Mouse (Mus musculus): Measurements from ENCODE around the gene Asgr1. TPM values are rescaled to one million over a fixed set of nuclear protein-coding genes. Genes with fewer than 3 reads are reported as not detected.
"Not testable (repeated sequence)": the region's sequence is repeated elsewhere in the genome, so short reads cannot be mapped to it uniquely, and the experiment has no call there.

Gene Asgr1
- polyA plus RNA-seq, 1 experiment from 2014 or later: 1.4 TPM

GRCm38 (mm10) chr11:70068245-70068644, 14.4 kb downstream of the Asgr1 start:
- Histone ChIP-seq H3K4me1 (ENCODE audit: control insufficient read depth, insufficient read depth, low read length) (no peaks in the 10 kb centered on the region), H3K9me3 (ENCODE audit: control insufficient read depth, low read length) (no peaks in the 10 kb centered on the region), H3K4me3 (replicated peaks; ENCODE audit: low read depth, low read length) (no peak overlapping the region), H3K27ac (replicated peaks; ENCODE audit: low read depth, low read length) (no peak overlapping the region), H3K27me3 (ENCODE audit: control insufficient read depth, insufficient read depth, low read length) (no peaks in the 10 kb centered on the region), H3K9ac (replicated peaks; ENCODE audit: low read length) (no peak overlapping the region), H3K4me2 (ENCODE audit: low read length) (no peak overlapping the region), H3K36me3 (ENCODE audit: control insufficient read depth, insufficient read depth, low read length) (no peaks in the 10 kb centered on the region)
- 27% methylated on average over 3 of the region's 3 CpGs for WGBS
- 0 out of 2 replicates have a peak, but pooled peaks have one; percentile 17 for ATAC-seq (ENCODE audit: low FRiP score, low TSS enrichment)
- peak; percentile 51 for DNase-seq

DNA sequence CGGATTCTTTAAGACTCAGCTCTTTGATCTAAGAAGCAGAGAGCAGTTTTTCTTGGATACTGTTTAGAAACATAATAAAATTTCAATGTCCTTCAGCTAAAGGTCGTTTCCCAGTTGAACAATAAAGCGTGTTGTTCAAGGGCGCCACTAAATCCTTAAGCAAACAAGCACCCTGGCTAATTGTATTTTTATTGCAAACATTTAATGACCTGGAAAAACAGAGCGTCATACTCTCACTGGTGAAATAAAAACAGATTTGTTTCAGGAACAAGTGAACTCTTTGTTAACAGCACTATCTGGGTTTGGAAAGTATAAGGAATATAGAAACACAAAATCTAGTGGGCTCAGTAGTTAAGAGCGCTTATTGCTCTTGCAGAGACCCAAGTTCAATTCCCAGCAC, 16.2 kb downstream of the Asgr1 start:
- DNase-seq: no peak

DNA sequence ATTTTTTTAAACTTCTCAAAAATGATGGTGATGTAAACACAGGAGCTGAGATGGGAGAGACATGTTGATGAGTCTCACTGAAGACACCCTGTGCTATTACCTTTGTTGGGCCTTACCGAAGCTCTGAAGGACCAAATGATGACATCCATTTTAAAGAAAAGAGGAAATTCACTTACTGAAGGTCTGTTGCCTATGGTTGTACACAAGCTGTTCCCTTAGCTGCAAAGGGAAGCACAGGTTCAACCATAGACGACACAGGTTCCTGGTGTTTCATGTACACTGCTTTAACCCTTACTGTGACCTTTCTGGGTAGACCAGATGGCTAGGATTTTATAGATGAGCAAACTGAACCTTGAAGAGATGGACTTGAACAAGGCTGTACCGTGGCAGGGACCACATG, 16.7 kb downstream of the Asgr1 start:
- not testable (repeated sequence) for ATAC-seq (ENCODE audit: low FRiP score, low TSS enrichment); H3K27me3 ChIP-seq (ENCODE audit: control insufficient read depth, insufficient read depth, low read length); H3K27ac ChIP-seq (replicated peaks; ENCODE audit: low read depth, low read length); H3K36me3 ChIP-seq (ENCODE audit: control insufficient read depth, insufficient read depth, low read length); H3K9me3 ChIP-seq (ENCODE audit: control insufficient read depth, low read length); H3K4me3 ChIP-seq (replicated peaks; ENCODE audit: low read depth, low read length); H3K4me1 ChIP-seq (ENCODE audit: control insufficient read depth, insufficient read depth, low read length); H3K9ac ChIP-seq (replicated peaks; ENCODE audit: low read length); H3K4me2 ChIP-seq (ENCODE audit: low read length); DNase-seq
- WGBS: 88% methylated on average over 3 of the region's 3 CpGs

More for the DNA sequence above, 16.2 kb downstream of the Asgr1 start:
- Histone ChIP-seq H3K27ac (replicated peaks; ENCODE audit: low read depth, low read length) (no peak overlapping the region), H3K36me3 (ENCODE audit: control insufficient read depth, insufficient read depth, low read length) (no peaks in the 10 kb centered on the region), H3K9ac (replicated peaks; ENCODE audit: low read length) (no peak overlapping the region), H3K4me3 (replicated peaks; ENCODE audit: low read depth, low read length) (no peak overlapping the region), H3K27me3 (ENCODE audit: control insufficient read depth, insufficient read depth, low read length) (no peaks in the 10 kb centered on the region), H3K4me2 (ENCODE audit: low read length) (no peak overlapping the region), H3K9me3 (ENCODE audit: control insufficient read depth, low read length) (no peaks in the 10 kb centered on the region), H3K4me1 (ENCODE audit: control insufficient read depth, insufficient read depth, low read length) (no peaks in the 10 kb centered on the region)
- no peak for ATAC-seq (ENCODE audit: low FRiP score, low TSS enrichment)
- 89% methylated on average over 6 of the region's 6 CpGs for WGBS

- 39% methylated on average over 17 of the region's 17 CpGs for WGBS
- no peaks in the 10 kb centered on the region for H3K4me1 ChIP-seq (ENCODE audit: control insufficient read depth, insufficient read depth, low read length)
- H3K27ac ChIP-seq (replicated peaks; ENCODE audit: low read depth, low read length): no peak overlapping the region
- no peak overlapping the region for H3K9ac ChIP-seq (replicated peaks; ENCODE audit: low read length)
- ATAC-seq (ENCODE audit: low FRiP score, low TSS enrichment) (no peak), DNase-seq (peak; percentile 91)
- H3K4me3 ChIP-seq (replicated peaks; ENCODE audit: low read depth, low read length): no peak overlapping the region
- no peaks in the 10 kb centered on the region for H3K27me3 ChIP-seq (ENCODE audit: control insufficient read depth, insufficient read depth, low read length)
- no peaks in the 10 kb centered on the region for H3K36me3 ChIP-seq (ENCODE audit: control insufficient read depth, insufficient read depth, low read length)
- 0 out of 2 replicates have a peak overlapping the region, but pooled peaks have one; percentile 18 for H3K4me2 ChIP-seq (ENCODE audit: low read length)
- no peaks in the 10 kb centered on the region for H3K9me3 ChIP-seq (ENCODE audit: control insufficient read depth, low read length)
Measured at GRCm38 (mm10) chr11:70074379-70075071, 20.6 kb downstream of the Asgr1 start.

- Histone ChIP-seq H3K9ac (replicated peaks; ENCODE audit: low read length) (no peak overlapping the region), H3K27ac (replicated peaks; ENCODE audit: low read depth, low read length) (no peak overlapping the region), H3K4me1 (ENCODE audit: control insufficient read depth, insufficient read depth, low read length) (no peaks in the 10 kb centered on the region), H3K4me3 (replicated peaks; ENCODE audit: low read depth, low read length) (no peak overlapping the region), H3K27me3 (ENCODE audit: control insufficient read depth, insufficient read depth, low read length) (no peaks in the 10 kb centered on the region), H3K4me2 (ENCODE audit: low read length) (no peak overlapping the region), H3K36me3 (ENCODE audit: control insufficient read depth, insufficient read depth, low read length) (no peaks in the 10 kb centered on the region), H3K9me3 (ENCODE audit: control insufficient read depth, low read length) (no peaks in the 10 kb centered on the region)
- 91% methylated on average over 6 of the region's 6 CpGs for WGBS
- no peak for ATAC-seq (ENCODE audit: low FRiP score, low TSS enrichment)
- no peak for DNase-seq
Measured at GRCm38 (mm10) chr11:70075581-70075980, 21.7 kb downstream of the Asgr1 start.

DNA sequence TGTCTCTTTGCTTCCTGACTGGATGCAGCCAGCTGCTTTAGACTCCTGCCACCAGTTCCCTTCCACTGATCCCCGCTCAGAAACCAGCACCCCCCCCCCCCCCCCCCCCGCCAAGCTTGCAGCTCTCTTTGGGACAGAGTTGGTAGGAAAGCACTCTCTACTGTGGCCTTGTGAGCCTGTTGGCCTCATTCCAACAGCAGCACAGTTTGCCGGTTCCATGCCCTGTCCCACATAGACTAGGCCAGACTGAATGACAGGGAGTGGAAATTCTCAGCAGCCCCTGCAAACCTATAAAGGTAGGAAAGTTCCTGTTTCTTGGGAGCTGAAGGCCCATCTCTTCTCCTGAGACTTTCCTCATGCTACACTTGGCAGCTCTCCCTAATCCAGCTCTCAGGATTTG, 23.6 kb downstream of the Asgr1 start:
- 48% methylated on average over 3 of the region's 3 CpGs for WGBS
- ATAC-seq (ENCODE audit: low FRiP score, low TSS enrichment) (no peak), DNase-seq (no peak)
- no peaks in the 10 kb centered on the region for H3K4me1 ChIP-seq (ENCODE audit: control insufficient read depth, insufficient read depth, low read length)
- H3K9me3 ChIP-seq (ENCODE audit: control insufficient read depth, low read length): no peaks in the 10 kb centered on the region
- no peak overlapping the region for H3K4me3 ChIP-seq (replicated peaks; ENCODE audit: low read depth, low read length)
- no peaks in the 10 kb centered on the region for H3K36me3 ChIP-seq (ENCODE audit: control insufficient read depth, insufficient read depth, low read length)
- H3K4me2 ChIP-seq (ENCODE audit: low read length): no peak overlapping the region
- no peak overlapping the region for H3K9ac ChIP-seq (replicated peaks; ENCODE audit: low read length)
- no peaks in the 10 kb centered on the region for H3K27me3 ChIP-seq (ENCODE audit: control insufficient read depth, insufficient read depth, low read length)
- no peak overlapping the region for H3K27ac ChIP-seq (replicated peaks; ENCODE audit: low read depth, low read length)

DNA sequence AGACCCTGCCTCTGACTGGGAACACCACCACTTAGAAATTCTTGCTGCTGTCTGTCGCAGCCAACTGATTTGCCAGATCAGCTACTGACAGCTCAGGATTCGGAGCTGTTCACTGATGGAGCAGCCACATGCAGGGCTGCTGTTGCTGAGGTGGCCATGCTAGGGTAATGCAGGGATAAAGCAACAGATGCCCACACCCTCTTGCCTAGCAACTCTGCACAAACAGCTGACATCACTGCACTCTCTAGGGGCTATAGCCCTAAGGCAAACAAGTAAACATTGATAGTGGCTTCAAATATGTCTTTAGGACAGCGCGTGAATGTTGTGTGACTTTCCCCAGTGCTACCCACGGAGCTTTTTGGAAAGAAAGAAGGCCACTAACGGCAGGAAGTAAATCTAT, 25.3 kb downstream of the Asgr1 start:
- no peak overlapping the region for H3K4me3 ChIP-seq (replicated peaks; ENCODE audit: low read depth, low read length)
- no peaks in the 10 kb centered on the region for H3K36me3 ChIP-seq (ENCODE audit: control insufficient read depth, insufficient read depth, low read length)
- ATAC-seq (ENCODE audit: low FRiP score, low TSS enrichment): no peak
- WGBS: 70% methylated on average over 6 of the region's 6 CpGs
- H3K27me3 ChIP-seq (ENCODE audit: control insufficient read depth, insufficient read depth, low read length): no peaks in the 10 kb centered on the region
- H3K4me2 ChIP-seq (ENCODE audit: low read length): no peak overlapping the region
- H3K27ac ChIP-seq (replicated peaks; ENCODE audit: low read depth, low read length): no peak overlapping the region
- DNase-seq: no peak
- no peak overlapping the region for H3K9ac ChIP-seq (replicated peaks; ENCODE audit: low read length)
- no peaks in the 10 kb centered on the region for H3K4me1 ChIP-seq (ENCODE audit: control insufficient read depth, insufficient read depth, low read length)
- H3K9me3 ChIP-seq (ENCODE audit: control insufficient read depth, low read length): no peaks in the 10 kb centered on the region

- H3K27ac ChIP-seq (replicated peaks; ENCODE audit: low read depth, low read length): no peak overlapping the region
- H3K4me1 ChIP-seq (ENCODE audit: control insufficient read depth, insufficient read depth, low read length): no peaks in the 10 kb centered on the region
- no peak for ATAC-seq (ENCODE audit: low FRiP score, low TSS enrichment)
- DNase-seq: no peak
- no peaks in the 10 kb centered on the region for H3K27me3 ChIP-seq (ENCODE audit: control insufficient read depth, insufficient read depth, low read length)
- H3K36me3 ChIP-seq (ENCODE audit: control insufficient read depth, insufficient read depth, low read length): no peaks in the 10 kb centered on the region
- H3K4me3 ChIP-seq (replicated peaks; ENCODE audit: low read depth, low read length): no peak overlapping the region
- no peak overlapping the region for H3K4me2 ChIP-seq (ENCODE audit: low read length)
- WGBS: 82% methylated on average over 7 of the region's 7 CpGs
- no peaks in the 10 kb centered on the region for H3K9me3 ChIP-seq (ENCODE audit: control insufficient read depth, low read length)
- no peak overlapping the region for H3K9ac ChIP-seq (replicated peaks; ENCODE audit: low read length)
Measured at GRCm38 (mm10) chr11:70079928-70080327, 26.0 kb downstream of the Asgr1 start.

- WGBS: 88% methylated on average over 15 of the region's 15 CpGs
- no peaks in the 10 kb centered on the region for H3K36me3 ChIP-seq (ENCODE audit: control insufficient read depth, insufficient read depth, low read length)
- no peak for ATAC-seq (ENCODE audit: low FRiP score, low TSS enrichment)
- no peak overlapping the region for H3K4me3 ChIP-seq (replicated peaks; ENCODE audit: low read depth, low read length)
- no peak for DNase-seq
- no peaks in the 10 kb centered on the region for H3K27me3 ChIP-seq (ENCODE audit: control insufficient read depth, insufficient read depth, low read length)
- no peak overlapping the region for H3K4me2 ChIP-seq (ENCODE audit: low read length)
- H3K4me1 ChIP-seq (ENCODE audit: control insufficient read depth, insufficient read depth, low read length): no peaks in the 10 kb centered on the region
- H3K9me3 ChIP-seq (ENCODE audit: control insufficient read depth, low read length): no peaks in the 10 kb centered on the region
- no peak overlapping the region for H3K27ac ChIP-seq (replicated peaks; ENCODE audit: low read depth, low read length)
- H3K9ac ChIP-seq (replicated peaks; ENCODE audit: low read length): no peak overlapping the region
Measured at GRCm38 (mm10) chr11:70080803-70081590, 27.1 kb downstream of the Asgr1 start.
